Mouse (Mus musculus): ENCODE measurements around the gene Ankef1. TPM values are rescaled to one million over a fixed set of nuclear protein-coding genes. Genes with fewer than 3 reads are reported as not detected.

Gene Ankef1
- polyA plus RNA-seq, 1 experiment from 2014 or later, result 0.74 TPM

Other genes with a start within 250 kb of the Ankef1 start
- gene Pak7, start 113.9 kb upstream of the Ankef1 start, polyA plus RNA-seq (2014; fragmentation: Nextera tagmentation; extraction: Ambion mirVana), result 17.2 and 18.2 TPM in 2 replicates
- gene Snap25, start 211.5 kb downstream of the Ankef1 start, polyA plus RNA-seq (2014; fragmentation: Nextera tagmentation; extraction: Ambion mirVana), result 56.7 and 66.8 TPM in 2 replicates

All from hindbrain, embryonic 11.5 days (tissue).